Mouse (Mus musculus) mouse embryonic stem cell (cell line): ENCODE data around the gene Zfp94.

Source experiments
- in situ Hi-C, 2 experiments: fragments of 300-500 bp; cut with MboI; formaldehyde crosslinking; loops; 1 replicate in 1 of 2; 3 replicates in 1 of 2; pipeline ENCODE4 v1.14.3; 2019 to 2020; ENCODE audit warnings: low sequenced_read_pairs in 2 of 2, low pct_unique_long_range_greater_than_20kb in 1 of 2, mixed read lengths in 1 of 2; ENCODE audit not compliant: unreplicated experiment in 1 of 2

Zfp94 gene

DNA sequence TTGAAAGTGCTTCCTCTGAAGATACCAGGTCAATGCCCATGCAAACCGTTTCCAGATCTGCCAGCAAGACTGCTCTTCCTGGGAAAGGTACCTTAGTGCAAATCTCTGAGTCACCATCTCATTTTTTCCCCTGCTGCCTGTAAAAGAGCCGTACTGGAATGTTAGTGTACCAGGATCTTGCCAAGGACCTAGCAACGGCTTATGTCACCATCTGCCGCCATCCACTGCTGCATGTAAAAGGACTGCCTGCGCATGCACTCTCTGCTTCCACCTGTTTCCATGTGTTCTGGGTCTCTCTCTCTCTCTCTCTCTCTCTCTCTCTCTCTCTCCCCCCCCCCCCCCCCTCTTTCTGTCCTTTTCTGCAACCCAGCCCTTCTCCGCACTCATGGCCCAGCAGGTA lies 28.0 kb downstream of the Zfp94 start:
- in situ Hi-C loops, result loop anchor here (5.0 to 25.0 kb wide), 3 partner anchors 134 to 326 kb away; partner anchors contain the start of genes Vmn1r180 (in 1 of the 2) and Vmn1r181 (in 1 of the 2)

- in situ Hi-C loops, result loop anchor here (5.0 to 25.0 kb wide), 3 partner anchors 133 to 325 kb away; partner anchors contain the start of genes Vmn1r180 (in 1 of the 2) and Vmn1r181 (in 1 of the 2)
Observed at GRCm38 (mm10) chr7:24287670-24288069, 28.8 kb downstream of the Zfp94 start.

- in situ Hi-C loops, result loop anchor here (5.0 to 25.0 kb wide), 3 partner anchors 132 to 325 kb away; partner anchors contain the start of genes Vmn1r180 (in 1 of the 2) and Vmn1r181 (in 1 of the 2)
Observed at GRCm38 (mm10) chr7:24286916-24287315, 29.6 kb downstream of the Zfp94 start.

- in situ Hi-C loops, result loop anchor here (5.0 to 25.0 kb wide), 3 partner anchors 131 to 324 kb away; partner anchors contain the start of genes Vmn1r180 (in 1 of the 2) and Vmn1r181 (in 1 of the 2)
Observed at GRCm38 (mm10) chr7:24286090-24286489, 30.4 kb downstream of the Zfp94 start.

- in situ Hi-C loops, result loop anchor here (10.0 to 25.0 kb wide), 2 partner anchors 126 to 319 kb away; partner anchors contain the start of genes Vmn1r180 (in 1 of the 2) and Vmn1r181 (in 1 of the 2)
Observed at GRCm38 (mm10) chr7:24280858-24281145, 35.7 kb downstream of the Zfp94 start.

- in situ Hi-C loops, result loop anchor here (10.0 to 25.0 kb wide), 2 partner anchors 125 to 318 kb away; partner anchors contain the start of genes Vmn1r180 (in 1 of the 2) and Vmn1r181 (in 1 of the 2)
Observed at GRCm38 (mm10) chr7:24280031-24280857, 36.2 kb downstream of the Zfp94 start.

- in situ Hi-C loops, result loop anchor here in 1 of 2 experiments (25.0 kb wide), 1 partner anchor 316 kb away; the partner anchor contains the start of genes Vmn1r180 and Vmn1r181
Observed at GRCm38 (mm10) chr7:24278771-24279170, 37.7 kb downstream of the Zfp94 start.

DNA sequence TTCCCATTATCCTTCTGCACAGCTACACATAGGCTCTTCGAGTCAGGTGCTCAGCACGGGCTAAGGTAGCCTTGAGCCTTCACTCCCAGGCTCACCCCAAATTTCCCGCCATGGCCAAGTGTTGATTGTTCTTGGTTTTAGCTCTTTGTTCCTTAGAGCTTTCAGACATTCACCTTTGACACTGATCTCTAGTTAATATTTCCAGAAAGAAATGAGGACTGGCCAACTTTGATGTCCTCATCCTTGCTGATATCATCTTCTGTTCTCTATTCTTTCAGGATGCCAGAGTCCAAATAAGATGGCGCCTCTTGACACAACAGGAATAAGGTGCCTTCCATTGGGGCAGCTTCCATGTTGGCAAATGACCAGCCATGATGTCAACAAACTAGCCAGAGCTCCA lies 42.0 kb downstream of the Zfp94 start:
- in situ Hi-C loops, result no loop called here

DNA sequence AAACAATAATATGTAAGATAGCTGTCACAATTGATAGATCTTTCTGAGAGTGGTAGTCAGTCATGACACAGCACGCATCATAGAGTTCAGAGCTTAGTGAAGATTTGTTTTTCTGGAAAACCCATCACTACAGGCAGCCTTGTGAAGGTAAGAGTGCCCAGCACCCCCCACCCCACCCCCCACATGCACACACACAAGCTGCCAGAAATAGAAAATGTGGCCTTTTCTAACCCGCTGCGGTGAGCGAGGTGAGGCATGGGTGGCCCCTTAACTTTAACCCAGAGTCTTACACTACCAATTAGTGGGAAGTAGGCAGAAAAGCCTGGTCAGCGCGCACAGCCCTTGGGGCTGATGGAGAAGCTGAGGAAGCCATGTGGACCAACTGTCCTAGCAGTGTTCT lies 45.3 kb downstream of the Zfp94 start:
- in situ Hi-C loops, result no loop called here

- in situ Hi-C loops, result no loop called here
Observed at GRCm38 (mm10) chr7:24270288-24270672, 46.2 kb downstream of the Zfp94 start, which contains the start of gene Zfp93. Gene Zfp93, plus strand, starts transcription at chr7:24270420.

DNA sequence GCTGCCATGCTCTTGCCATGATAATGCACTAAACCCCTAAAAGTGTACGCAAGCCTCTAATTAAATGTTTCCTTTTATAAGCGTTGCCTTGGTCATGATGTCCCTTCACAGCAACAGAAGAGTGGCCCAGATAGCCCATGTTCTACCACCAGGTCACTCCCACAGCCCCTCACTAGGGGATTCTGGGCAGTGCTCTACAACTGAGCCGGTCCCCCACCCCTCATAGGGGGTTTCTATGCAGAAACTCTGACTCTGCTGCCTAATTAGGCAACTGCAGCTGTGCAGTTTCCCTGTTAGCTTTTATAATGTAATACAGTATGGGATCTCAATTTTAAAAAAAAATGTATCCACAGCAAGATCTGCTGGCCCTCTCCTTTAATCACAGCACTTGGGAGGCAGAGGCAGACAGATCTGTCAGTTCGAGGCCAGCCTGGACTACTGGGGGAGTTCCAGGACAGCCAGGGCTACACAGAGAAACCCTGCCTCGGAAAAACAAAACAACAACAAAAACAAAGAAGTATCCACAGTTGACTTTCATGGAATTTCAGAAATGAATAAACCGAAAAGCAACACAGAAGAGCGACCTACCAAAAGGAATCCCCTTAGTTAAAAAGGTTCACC lies 46.7 kb downstream of the Zfp94 start:
- in situ Hi-C loops, result no loop called here

GRCm38 (mm10) chr7:24269256-24269655 lies 47.2 kb downstream of the Zfp94 start:
- in situ Hi-C loops, result no loop called here

- in situ Hi-C loops, result no loop called here
Observed at GRCm38 (mm10) chr7:24268176-24269155, 48.0 kb downstream of the Zfp94 start.

- in situ Hi-C loops, result no loop called here
Observed at GRCm38 (mm10) chr7:24260000-24260312, 56.5 kb downstream of the Zfp94 start.

DNA sequence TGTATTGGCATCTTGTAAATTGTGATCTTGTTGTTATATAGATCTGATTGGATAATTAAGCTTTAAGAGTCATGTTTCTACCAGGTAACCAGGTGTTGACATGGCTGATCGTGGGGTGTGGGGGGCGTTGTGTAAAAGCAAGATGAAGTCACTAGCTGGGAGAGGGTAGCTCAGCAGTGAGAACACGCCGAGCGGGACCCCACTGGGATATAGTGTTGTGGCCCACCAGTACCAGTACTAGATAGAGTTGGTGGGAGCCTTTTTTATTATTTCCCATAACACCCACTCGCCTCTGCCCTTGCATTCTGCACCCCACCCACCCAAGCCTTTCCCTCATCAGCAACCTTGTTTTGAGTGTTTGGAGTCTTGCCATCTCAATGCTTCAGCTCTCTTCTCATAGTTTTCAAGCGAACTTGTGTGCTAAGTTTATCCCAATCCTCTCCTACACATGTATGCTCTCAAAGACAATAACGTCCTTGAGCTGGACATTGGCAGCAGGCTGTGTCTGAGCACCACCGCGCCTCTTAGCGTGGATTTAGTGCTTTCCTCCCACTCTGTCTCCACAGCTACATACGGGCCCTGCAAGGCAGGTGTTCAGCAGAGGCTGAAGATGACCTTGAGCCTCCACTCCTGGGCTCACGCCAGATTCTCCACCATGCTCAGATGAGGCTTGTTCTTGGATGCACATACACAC lies 57.0 kb downstream of the Zfp94 start:
- in situ Hi-C loops, result no loop called here

DNA sequence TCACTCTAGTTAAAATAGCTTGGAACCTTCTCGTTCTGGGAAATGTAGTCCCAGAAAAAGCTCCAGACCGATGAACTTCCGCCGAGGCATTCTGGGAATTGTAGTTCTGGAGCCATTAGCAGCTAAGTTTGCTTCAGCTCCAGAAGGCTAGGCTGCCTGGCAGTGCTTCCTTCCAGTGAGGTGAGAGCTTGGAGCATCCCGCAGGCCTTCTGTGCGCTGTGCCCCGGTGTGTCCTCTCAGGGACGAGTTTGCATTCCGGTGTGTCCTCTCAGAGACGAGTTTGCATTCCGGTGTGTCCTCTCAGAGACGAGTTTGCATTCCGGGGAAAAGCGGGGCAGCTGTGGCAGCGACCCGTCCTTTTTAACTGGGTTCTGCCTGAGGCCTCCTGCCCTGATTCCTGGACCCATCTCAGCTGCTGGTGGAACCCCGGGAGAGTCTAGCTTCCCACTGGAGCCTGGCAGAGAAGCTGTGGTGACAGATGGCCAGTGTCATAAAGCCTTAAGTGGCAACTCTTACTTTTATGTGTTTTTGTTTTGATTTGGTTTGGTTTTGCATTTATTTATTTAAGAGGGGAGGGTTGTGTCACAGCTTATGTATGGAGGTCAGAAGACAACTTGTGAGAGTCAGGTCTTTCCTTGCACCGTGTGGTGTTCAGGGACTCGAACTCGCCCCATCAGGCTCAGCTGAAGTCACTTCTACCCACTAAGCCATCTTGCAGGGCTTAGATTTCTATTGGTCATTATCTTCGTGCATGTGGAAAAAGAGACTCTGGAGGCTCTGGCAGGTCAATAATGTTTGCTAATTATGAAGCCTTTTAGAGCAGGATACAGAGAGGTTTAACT lies 61.6 kb downstream of the Zfp94 start, which contains the start of gene Zfp108:
Gene Zfp108 (plus strand): TSS at position 162 of the 842 bp plus-strand sequence.
- in situ Hi-C loops, result no loop called here
